Mouse (Mus musculus) intestine, postnatal 0 days (tissue): Measurements from ENCODE around the gene Cyren. TPM values are rescaled to one million over a fixed set of nuclear protein-coding genes. Genes with fewer than 3 reads are reported as not detected.
A peak's percentile ranks its signal among the peaks of the same experiment; 100 is the strongest.

ENCODE experiments used
- ATAC-seq: fragments of 200-750 bp; cut with Nextera tagmentation; 2 replicates; pipeline ENCODE4 v1.8.0; 2017; ENCODE audit warnings: mild to moderate bottlenecking, moderate TSS enrichment, moderate library complexity
- H3K27ac ChIP-seq: fragments of 300-500 bp; sonication (generic); 2 replicates; pipeline ENCODE4 v1.5.1; 2014; ENCODE audit warnings: mild to moderate bottlenecking, low read depth, low read length, moderate library complexity
- H3K27me3 ChIP-seq: fragments of 300-500 bp; sonication (generic); replicated peaks from 2 replicates; pipeline ENCODE4 v1.6.1; 2014; ENCODE audit warnings: low read length, mixed read lengths; ENCODE audit not compliant: control insufficient read depth, insufficient read depth
- H3K36me3 ChIP-seq: fragments of 300-500 bp; sonication (generic); 2 replicates; pipeline ENCODE4 v1.6.1; 2014; ENCODE audit warnings: mild to moderate bottlenecking, moderate library complexity; ENCODE audit not compliant: control insufficient read depth, insufficient read depth
- H3K4me1 ChIP-seq: fragments of 300-500 bp; sonication (generic); replicated peaks from 2 replicates; pipeline ENCODE4 v1.6.1; 2014; ENCODE audit warnings: antibody characterized with exemption, low read length, mixed read lengths; ENCODE audit not compliant: control insufficient read depth, insufficient read depth
- H3K4me2 ChIP-seq: fragments of 300-500 bp; sonication (generic); replicated peaks from 2 replicates; pipeline ENCODE4 v1.6.1; 2014; ENCODE audit warnings: low read depth, mild to moderate bottlenecking, moderate library complexity
- H3K4me3 ChIP-seq: fragments of 300-500 bp; sonication (generic); 2 replicates; pipeline ENCODE4 v1.5.1; 2014; ENCODE audit warnings: low read depth, low read length
- H3K9ac ChIP-seq: fragments of 300-500 bp; sonication (generic); 2 replicates; pipeline ENCODE4 v1.6.1; 2014; ENCODE audit warnings: mild to moderate bottlenecking, low read depth, low read length
- H3K9me3 ChIP-seq: fragments of 300-500 bp; sonication (generic); 2 replicates; pipeline ENCODE4 v1.6.1; 2016; ENCODE audit warnings: mixed run types; ENCODE audit not compliant: control insufficient read depth
- CTCF ChIP-seq: sonication (generic); IDR thresholded peaks from 2 replicates; pipeline ENCODE4 v1.5.1; 2016; ENCODE audit warnings: low read depth, mild to moderate bottlenecking, control low read depth, antibody characterized with exemption, moderate library complexity
- WGBS: fragments of 180-500 bp; shearing (Covaris S2); extraction: QIAGEN DNeasy Blood & Tissue Kit; methylation state at CpG from one replicate; pipeline ENCODE4 v1.1.7; 2014; 5-methylcytosine and 5-hydroxymethylcytosine counted together
- polyA plus RNA-seq: library from polyadenylated mRNA; unstranded; fragments of >200 nt; fragmentation: Nextera tagmentation; extraction: Ambion mirVana; gene quantifications from 2 replicates; pipeline ENCODE4 v1.2.1, GENCODE M21; 2015

Gene Cyren
- polyA plus RNA-seq, 1 experiment from 2014 or later = 6.2 TPM

GRCm38 (mm10) chr6:34919146-34919545 lies 41.3 kb upstream of the Cyren start:
- no peak overlapping the region for H3K27ac ChIP-seq
- no peaks in the 10 kb centered on the region for H3K36me3 ChIP-seq
- no peak overlapping the region for H3K9ac ChIP-seq
- H3K4me3 ChIP-seq = no peak overlapping the region
- no peak for ATAC-seq
- no peaks in the 10 kb centered on the region for H3K9me3 ChIP-seq
- no peak overlapping the region for H3K4me2 ChIP-seq
- WGBS = 71% methylated on average over 7 of the region's 7 CpGs
- no peak for TF ChIP-seq CTCF
- no peaks in the 10 kb centered on the region for H3K27me3 ChIP-seq
- no peaks in the 10 kb centered on the region for H3K4me1 ChIP-seq

GRCm38 (mm10) chr6:34914462-34914861 lies 36.6 kb upstream of the Cyren start:
- no peak overlapping the region for H3K27ac ChIP-seq
- no peak overlapping the region for H3K4me3 ChIP-seq
- H3K36me3 ChIP-seq = no peaks in the 10 kb centered on the region
- TF ChIP-seq CTCF = no peak
- WGBS = 77% methylated on average over 3 of the region's 3 CpGs
- no peak overlapping the region for H3K4me2 ChIP-seq
- H3K9ac ChIP-seq = no peak overlapping the region
- no peaks in the 10 kb centered on the region for H3K4me1 ChIP-seq
- ATAC-seq = no peak
- no peaks in the 10 kb centered on the region for H3K27me3 ChIP-seq
- no peaks in the 10 kb centered on the region for H3K9me3 ChIP-seq

GRCm38 (mm10) chr6:34913341-34914040 lies 35.6 kb upstream of the Cyren start:
- Histone ChIP-seq H3K27ac (no peak overlapping the region), H3K4me1 (no peaks in the 10 kb centered on the region), H3K36me3 (no peaks in the 10 kb centered on the region), H3K9me3 (no peaks in the 10 kb centered on the region), H3K27me3 (no peaks in the 10 kb centered on the region), H3K4me2 (no peak overlapping the region), H3K9ac (no peak overlapping the region), H3K4me3 (no peak overlapping the region)
- no peak for TF ChIP-seq CTCF
- WGBS = 80% methylated on average over 13 of the region's 13 CpGs
- ATAC-seq = no peak

- Histone ChIP-seq H3K4me2 (peak within 1 kb of the TSS; percentile 87), H3K4me3 (peak within 1 kb of the TSS; percentile 79), H3K9me3 (no peaks in the 10 kb centered on the region), H3K9ac (peak within 1 kb of the TSS; percentile 63), H3K27me3 (no peaks in the 10 kb centered on the region), H3K27ac (peak within 1 kb of the TSS; percentile 35; the same call in 1 of the 2 replicates), H3K36me3 (peaks cover 6% of the 10 kb centered on the region; the same call in 1 of the 2 replicates), H3K4me1 (no peaks in the 10 kb centered on the region)
- peak; percentile 91 for ATAC-seq
- TF ChIP-seq CTCF = peak; percentile 53
- under 1% methylated on average over 61 of the region's 64 CpGs for WGBS
Observed at GRCm38 (mm10) chr6:34910371-34911219, 32.7 kb upstream of the Cyren start, which contains the start of gene Wdr91. Gene Wdr91 (minus strand): TSS chr6:34910876.

GRCm38 (mm10) chr6:34909631-34910345 lies 31.9 kb upstream of the Cyren start:
- WGBS = 41% methylated on average over 8 of the region's 8 CpGs
- Histone ChIP-seq H3K9ac (no peak overlapping the region), H3K9me3 (no peaks in the 10 kb centered on the region), H3K4me3 (peak overlapping the region; percentile 79), H3K4me2 (peak overlapping the region; percentile 87), H3K27me3 (no peaks in the 10 kb centered on the region), H3K27ac (no peak overlapping the region), H3K36me3 (peaks cover 13% of the 10 kb centered on the region; the same call in 1 of the 2 replicates), H3K4me1 (no peaks in the 10 kb centered on the region)
- no peak for ATAC-seq
- TF ChIP-seq CTCF = no peak

GRCm38 (mm10) chr6:34907696-34908260 lies 29.9 kb upstream of the Cyren start:
- no peak for TF ChIP-seq CTCF
- H3K9me3 ChIP-seq = no peaks in the 10 kb centered on the region
- H3K27ac ChIP-seq = no peak overlapping the region
- H3K4me1 ChIP-seq = no peaks in the 10 kb centered on the region
- H3K9ac ChIP-seq = no peak overlapping the region
- no peak for ATAC-seq
- H3K4me3 ChIP-seq = no peak overlapping the region
- WGBS = 83% methylated on average over 18 of the region's 18 CpGs
- H3K27me3 ChIP-seq = no peaks in the 10 kb centered on the region
- H3K4me2 ChIP-seq = no peak overlapping the region
- H3K36me3 ChIP-seq = peaks cover 21% of the 10 kb centered on the region; the same call in 1 of the 2 replicates
